In genomic region chr1:179238639-179239038, GRCm38 (mm10) we compare ENCODE assay signal across 6 mouse cellular contexts.
"Had no signal": no experiment of that assay in that cellular context is flagged by ENCODE, and none has a peak within 500 bp of the region (broad histone marks: within the 10 kb centered on the region; RNA-seq: fewer than 3 reads in every experiment).

No protein-coding gene starts in this region.

- H3K36me3 ChIP-seq: neural tube, embryonic 13.5 days; neural tube, embryonic 15.5 days; stomach, embryonic 15.5 days had no signal

- H3K27me3 ChIP-seq: neural tube, embryonic 13.5 days; neural tube, embryonic 15.5 days; stomach, embryonic 15.5 days had no signal

- DNase-seq: right cerebral cortex, adult 18-20 months; right cerebral cortex, postnatal 25 days; thymus, adult 18-20 months had no signal

- H3K4me1 ChIP-seq: neural tube, embryonic 15.5 days; stomach, embryonic 15.5 days had no signal

- H3K4me2 ChIP-seq: neural tube, embryonic 13.5 days; neural tube, embryonic 15.5 days; stomach, embryonic 15.5 days had no signal

- H3K9me3 ChIP-seq: neural tube, embryonic 13.5 days; neural tube, embryonic 15.5 days; stomach, embryonic 15.5 days had no signal

- H3K4me3 ChIP-seq: neural tube, embryonic 13.5 days; neural tube, embryonic 15.5 days; stomach, embryonic 15.5 days had no signal
